Mouse (Mus musculus) kidney, postnatal 10 days (tissue): ENCODE results near the gene Cadm3.

Source experiments
- DNase-seq: peaks from one replicate; pipeline ENCODE4 v3.0.0; 2021; ENCODE audit warnings: mixed read lengths

Cadm3 gene

GRCm38 (mm10) chr1:173356699-173357098 lies 10.8 kb downstream of the Cadm3 start:
- no peak for DNase-seq

- no peak for DNase-seq
Observed at GRCm38 (mm10) chr1:173355107-173355846, 12.2 kb downstream of the Cadm3 start.

DNA sequence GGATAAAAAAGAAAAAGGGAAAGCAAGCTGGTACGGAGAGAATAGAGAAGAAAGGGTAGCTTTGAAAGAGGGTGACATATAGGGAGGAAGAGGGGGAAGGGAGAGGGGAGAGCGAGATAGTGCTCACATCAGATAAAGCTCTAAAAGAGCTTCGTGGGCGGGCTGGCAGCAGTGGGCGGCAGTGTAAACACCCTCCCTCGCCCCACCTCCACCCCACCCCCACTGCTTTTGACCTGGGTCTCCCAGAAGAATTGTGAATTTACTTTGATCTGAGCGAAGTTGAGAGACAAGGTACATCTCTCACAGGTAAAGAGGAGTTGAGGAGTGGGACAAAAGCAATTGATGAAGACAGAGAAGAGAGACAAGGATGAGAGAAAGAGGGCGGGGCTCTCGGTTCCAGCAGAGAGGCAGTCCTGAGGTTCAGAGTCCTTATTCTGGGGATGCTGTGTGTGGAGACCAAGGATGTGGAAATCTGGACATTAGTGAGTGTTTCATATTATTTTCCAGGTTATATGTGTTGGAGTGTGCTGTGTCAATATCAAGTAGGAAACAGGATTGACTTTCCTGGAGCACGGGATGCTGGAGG lies 17.0 kb downstream of the Cadm3 start, which contains the start of gene Aim2:
Gene Aim2 (plus strand): TSS at position 508 of the 586 bp plus-strand sequence.
- no peak for DNase-seq

DNA sequence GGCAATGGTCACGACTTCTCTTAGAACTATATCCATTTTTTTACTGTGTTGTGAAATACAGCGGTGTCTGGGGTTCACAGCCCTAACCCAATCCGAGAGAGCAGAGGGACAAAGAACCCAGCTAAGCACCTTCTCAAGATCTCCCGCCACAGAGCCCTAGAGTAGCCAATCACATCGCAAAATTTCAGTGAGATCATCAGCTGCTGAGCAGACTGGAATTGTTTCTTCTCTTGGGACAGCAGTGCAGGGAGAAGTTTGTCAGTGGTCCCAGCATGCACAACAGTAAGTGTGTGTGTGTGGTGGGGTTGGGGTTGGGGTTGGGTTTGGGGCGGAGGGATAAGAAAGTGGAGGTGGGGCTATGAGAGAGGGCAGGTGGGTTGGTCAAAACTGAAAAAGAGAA lies 17.5 kb downstream of the Cadm3 start:
- DNase-seq = peak; percentile 39

- DNase-seq = no peak
Observed at GRCm38 (mm10) chr1:173349192-173349591, 18.3 kb downstream of the Cadm3 start.

- no peak for DNase-seq
Observed at GRCm38 (mm10) chr1:173348527-173348926, 19.0 kb downstream of the Cadm3 start.

DNA sequence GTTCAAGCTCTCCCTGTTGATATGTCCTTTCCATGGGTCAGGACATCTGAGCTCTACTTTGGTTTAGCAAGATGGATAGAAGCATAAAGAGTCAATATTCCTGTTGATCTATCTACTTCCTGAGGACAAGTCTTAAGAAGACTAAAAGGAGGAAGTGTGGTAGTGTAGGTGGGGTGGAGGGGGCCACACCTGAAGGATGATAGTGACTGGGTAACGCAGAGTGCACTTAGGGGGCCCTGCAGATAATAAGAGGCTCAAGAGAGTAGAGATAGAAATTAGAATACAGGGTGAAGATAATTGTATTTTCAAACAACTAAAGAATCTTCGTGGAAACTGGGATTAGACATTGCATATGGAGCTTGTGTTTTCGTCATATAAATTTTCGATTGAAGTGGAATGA lies 22.4 kb downstream of the Cadm3 start:
- DNase-seq = no peak

DNA sequence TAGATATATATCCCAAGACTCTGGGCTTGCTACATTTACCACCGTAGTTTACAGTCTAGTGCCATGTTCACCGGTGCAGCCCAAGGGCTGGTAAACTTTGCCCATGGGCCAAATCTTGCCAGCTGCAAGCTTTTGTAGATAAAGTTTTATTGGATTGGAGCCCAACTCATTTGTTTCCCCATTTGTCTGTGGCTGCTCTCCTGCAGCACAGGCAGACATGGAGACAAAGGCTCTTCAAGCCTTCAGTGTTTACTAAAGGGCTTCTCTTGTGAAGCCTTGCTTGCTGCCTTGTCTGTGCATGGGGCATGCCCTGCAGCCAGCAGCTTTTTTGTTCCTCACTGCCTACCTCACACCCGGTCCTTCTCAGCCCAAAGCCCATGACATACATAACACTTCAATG lies 23.6 kb downstream of the Cadm3 start:
- no peak for DNase-seq

- no peak for DNase-seq
Observed at GRCm38 (mm10) chr1:173342425-173342824, 25.1 kb downstream of the Cadm3 start.

DNA sequence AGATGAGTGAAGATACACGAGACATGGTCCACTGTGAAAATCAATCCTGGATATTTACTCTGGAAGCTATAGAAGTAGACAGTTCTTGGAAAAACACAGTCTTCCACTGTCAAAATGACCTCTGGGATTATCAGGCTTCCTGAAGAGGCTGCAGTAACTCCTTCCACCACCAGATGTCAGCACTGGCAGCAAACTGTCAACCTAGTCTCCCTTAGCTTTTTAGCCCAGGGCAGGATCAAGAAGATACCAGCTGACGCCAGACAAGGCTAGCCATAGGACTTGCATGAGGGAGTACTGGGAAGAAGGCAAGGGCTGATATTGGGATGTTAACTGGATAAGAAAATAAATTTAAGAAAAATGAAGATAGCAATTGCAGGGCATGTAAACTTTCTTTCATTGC lies 28.0 kb downstream of the Cadm3 start:
- peak; percentile 68 for DNase-seq

DNA sequence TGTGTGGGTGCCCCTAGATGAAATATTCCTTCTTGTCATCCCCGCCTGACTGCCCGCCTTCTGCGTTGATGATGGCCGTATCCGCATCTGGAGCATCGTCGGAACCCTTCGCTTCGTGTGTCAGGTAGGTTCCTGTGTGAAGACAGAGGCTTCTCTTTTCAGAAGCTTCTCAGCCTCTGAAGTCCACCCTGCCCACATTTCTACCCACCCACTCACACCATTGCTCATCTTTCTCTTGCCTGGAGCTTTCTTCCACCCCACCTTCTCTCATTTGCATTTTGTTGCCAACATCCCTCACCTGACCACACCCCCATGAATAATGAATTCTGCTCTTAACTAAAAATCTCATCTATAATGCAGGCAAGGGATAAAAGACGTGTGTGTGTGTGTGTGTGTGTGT lies 30.5 kb downstream of the Cadm3 start:
- no peak for DNase-seq

- DNase-seq = no peak
Observed at GRCm38 (mm10) chr1:173335903-173336302, 31.6 kb downstream of the Cadm3 start.

DNA sequence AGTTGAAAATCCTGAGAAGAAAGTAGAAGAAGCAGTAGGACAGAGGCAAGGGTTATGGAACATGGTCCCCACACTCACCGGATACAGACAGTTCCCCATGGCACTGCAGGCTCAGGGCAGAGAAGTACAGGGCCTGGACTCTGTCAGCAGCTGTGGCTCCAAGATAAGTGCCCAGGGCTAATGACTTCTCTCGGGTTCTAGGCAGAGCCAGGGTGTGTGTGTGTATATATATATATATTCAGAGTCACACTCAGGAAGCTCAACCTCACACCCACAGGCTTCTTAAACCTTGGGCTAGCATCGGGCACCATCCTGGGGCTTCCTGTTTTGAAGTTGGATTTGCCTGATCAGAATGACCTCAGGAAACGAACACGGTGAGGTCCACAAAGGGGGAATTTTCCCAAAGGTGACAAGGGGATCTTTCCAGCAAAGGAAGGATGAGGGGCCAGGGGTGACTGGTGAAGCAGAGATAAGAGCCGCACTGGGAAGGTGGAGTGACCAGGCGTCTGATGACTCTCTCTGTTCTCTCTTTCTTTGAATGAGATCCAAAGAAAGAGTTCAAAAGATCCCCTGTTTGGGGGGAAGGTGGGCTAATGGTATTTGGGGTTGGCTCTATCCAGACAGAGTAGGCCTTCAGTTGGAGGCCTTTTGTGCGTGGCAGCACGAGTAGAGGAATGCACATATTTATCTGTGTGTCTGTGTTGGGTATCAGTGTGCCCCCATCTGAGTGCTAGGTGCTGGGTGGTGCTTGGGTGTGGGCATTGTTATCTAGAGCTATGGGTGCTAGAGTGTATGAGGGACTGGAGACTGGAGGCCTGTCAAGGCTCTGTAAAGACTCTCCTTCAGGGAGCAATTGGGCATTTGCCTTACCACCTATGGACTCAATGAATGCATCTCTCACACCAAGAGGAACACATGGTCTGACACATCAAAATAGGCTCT lies 33.9 kb downstream of the Cadm3 start, which contains the start of gene Ackr1:
Gene Ackr1 (minus strand): TSS at position 439 of the 942 bp plus-strand sequence.
- DNase-seq = no peak

- no peak for DNase-seq
Observed at GRCm38 (mm10) chr1:173332418-173332817, 35.1 kb downstream of the Cadm3 start.

DNA sequence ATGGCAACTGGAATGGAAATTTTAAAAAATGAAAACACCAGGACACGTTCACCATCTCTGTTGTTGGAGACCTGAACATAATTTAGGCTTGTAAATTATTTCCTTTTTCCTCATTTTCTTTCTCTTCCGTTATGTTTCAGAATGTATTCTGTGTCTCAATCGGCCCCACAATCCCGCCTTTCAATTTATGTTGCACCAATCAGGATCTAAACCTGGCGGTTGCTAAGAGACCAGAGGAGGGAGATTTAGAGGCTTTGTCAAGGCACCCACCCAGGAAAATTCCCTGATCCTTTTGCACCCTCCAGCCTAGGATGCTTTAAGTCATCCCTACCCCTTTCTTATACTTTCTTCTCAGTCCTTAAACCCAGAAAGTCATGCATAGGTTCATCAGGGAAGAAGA lies 37.8 kb downstream of the Cadm3 start:
- DNase-seq = no peak

DNA sequence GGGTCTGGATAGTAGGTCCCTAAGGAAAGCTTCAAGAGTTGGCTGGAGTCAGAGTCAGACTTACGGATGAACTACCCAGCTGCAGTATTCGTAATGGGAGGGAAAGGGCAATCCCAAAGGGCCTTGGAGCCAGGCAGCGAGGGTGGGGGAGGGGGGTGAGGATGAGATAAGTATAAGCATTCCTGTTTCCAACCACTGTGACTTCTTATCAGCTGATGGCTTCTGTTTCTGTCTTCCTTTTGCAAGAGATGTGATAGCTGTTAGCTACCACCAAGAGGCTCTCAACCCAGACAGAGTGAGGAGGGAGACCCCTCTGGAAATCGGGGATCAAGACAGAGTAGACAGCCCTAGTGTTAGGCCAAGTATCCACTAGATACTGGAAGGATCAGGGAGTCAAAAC lies 38.3 kb downstream of the Cadm3 start:
- no peak for DNase-seq

DNA sequence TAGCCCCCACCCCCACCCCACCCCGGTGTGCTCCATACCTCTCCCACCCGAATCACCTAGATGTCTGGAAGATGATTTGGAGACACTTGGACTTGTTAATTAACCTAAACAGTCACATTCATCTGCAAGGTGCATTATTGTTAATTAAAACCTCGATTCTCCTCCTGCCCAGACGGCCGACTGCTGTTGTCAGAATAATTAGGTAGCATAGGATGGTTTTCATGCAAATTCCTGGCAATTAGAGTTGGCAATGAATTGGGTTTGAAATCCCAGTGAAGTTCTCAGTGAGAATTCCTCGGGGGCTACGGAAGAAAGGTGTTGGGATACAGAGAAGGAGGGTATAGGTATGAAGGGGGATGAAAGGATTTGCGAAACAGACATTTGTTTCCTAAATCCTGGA lies 39.0 kb downstream of the Cadm3 start:
- DNase-seq = no peak

GRCm38 (mm10) chr1:173326552-173326951 lies 40.9 kb downstream of the Cadm3 start:
- DNase-seq = no peak

DNA sequence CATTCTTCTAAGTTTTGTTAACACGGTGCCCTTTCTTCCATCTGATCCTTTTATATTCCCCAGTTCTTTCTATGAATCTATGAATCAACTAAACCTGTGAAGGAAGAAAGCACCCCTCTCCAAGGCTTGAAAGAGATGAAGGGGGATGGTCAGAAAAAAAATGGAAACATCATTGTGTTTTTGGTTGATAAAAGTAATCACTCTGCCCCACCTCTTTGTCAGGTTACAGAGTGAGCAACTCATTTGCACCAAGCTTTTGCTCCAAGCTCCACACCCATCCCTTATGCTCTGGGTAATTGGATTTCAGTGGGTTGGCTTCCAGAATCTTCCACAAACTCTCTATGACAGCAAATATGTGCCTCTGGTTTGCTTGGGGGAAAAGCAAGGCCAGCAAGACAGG lies 42.1 kb downstream of the Cadm3 start:
- DNase-seq = no peak

GRCm38 (mm10) chr1:173324961-173325360 lies 42.5 kb downstream of the Cadm3 start:
- no peak for DNase-seq

DNA sequence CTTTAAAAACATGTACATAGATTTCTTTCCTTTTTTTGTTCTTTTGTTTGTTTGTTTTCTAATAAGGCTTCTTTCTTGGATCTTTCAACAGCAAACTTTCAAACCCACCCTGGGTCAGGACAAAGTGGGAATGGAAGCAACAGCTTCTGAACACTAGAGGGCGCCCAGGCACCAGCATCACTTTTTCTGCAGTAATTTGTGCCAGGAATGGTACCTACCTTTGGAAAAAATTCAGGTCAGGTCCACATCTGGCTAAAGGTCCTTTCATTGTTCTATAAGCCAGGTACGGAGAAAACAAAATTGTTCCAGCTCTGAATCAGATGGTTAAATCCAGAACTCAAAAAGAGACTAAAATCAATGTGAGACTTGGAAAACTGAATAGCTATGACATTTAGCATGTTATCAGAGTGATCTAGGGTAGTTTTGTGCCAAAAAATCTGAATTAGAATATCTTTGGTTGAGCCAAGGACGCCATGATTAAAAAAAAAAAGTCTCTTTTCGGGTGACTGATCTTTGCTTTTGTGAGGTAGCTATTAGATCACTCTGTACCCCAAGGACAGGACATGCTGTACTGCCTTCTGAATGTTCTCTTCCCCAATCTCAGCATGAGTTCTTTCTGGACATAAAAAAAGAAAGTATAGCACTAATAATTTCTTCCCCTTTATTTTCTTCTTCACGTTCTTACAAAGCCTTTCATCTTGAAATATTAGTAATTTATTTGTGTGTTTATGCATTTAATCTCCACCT lies 43.5 kb downstream of the Cadm3 start:
- DNase-seq = peak; percentile 50

- DNase-seq = no peak
Observed at GRCm38 (mm10) chr1:173322249-173322627, 45.3 kb downstream of the Cadm3 start.
